Mouse (Mus musculus) left cerebral cortex, adult 2 months (tissue): ENCODE results near the gene Col5a1. TPM values are rescaled to one million over a fixed set of nuclear protein-coding genes. Genes with fewer than 3 reads are reported as not detected.

ENCODE experiments used
- DNase-seq, 2 experiments: peaks; one replicate each; pipeline ENCODE4 v3.0.0; 2021 to 2022; ENCODE audit warnings: low spot score in 2 of 2, mixed read lengths in 1 of 2; ENCODE audit errors: extremely low spot score in 1 of 2
- H3K27ac ChIP-seq: fragments of 200-600 bp; 2 replicates; pipeline ENCODE4 v1.8.1; 2022
- H3K4me3 ChIP-seq: fragments of 200-600 bp; 2 replicates; pipeline ENCODE4 v1.8.1; 2022
- CTCF ChIP-seq: fragments of 200-600 bp; IDR thresholded peaks from 2 replicates; pipeline ENCODE4 v1.8.1; 2022; ENCODE audit warnings: antibody characterized with exemption, mild to moderate bottlenecking, moderate library complexity
- intact Hi-C: fragments of 180-260 bp; cut with DNase I; formaldehyde crosslinking; loops from one replicate; pipeline ENCODE4 v1.15.1; 2025
- total RNA-seq, 2 experiments: library from RNA; stranded (reverse); gene quantifications; 2 replicates each; pipeline ENCODE4 v1.2.3; 2021

The Col5a1 gene
- total RNA-seq, 2 experiments from 2014 or later, result 6.9 to 10.1 TPM

GRCm38 (mm10) chr2:28086112-28086511 is 199.9 kb downstream of the Col5a1 start:
- intact Hi-C loops, result no loop called here
- no peak for DNase-seq
- H3K4me3 ChIP-seq, result no peak overlapping the region
- peak; percentile 26 for TF ChIP-seq CTCF
- no peak overlapping the region for H3K27ac ChIP-seq

- intact Hi-C loops, result no loop called here
- Histone ChIP-seq H3K4me3 (no peak overlapping the region), H3K27ac (no peak overlapping the region)
- no peak for DNase-seq
- TF ChIP-seq CTCF, result no peak
Observed at GRCm38 (mm10) chr2:28089095-28089494, 202.9 kb downstream of the Col5a1 start.

Other genes with a start within 250 kb of the Col5a1 start
- gene Rxra, start 210.0 kb upstream of the Col5a1 start, total RNA-seq, result 10 to 100 TPM; 24.4 to 25.4 TPM
- gene Fcnb, start 198.5 kb downstream of the Col5a1 start, total RNA-seq, result not detected